Mouse (Mus musculus) ovary, adult 18-20 months (tissue): ENCODE data around the gene Atpaf1.
A peak's percentile ranks its signal among the peaks of the same experiment; 100 is the strongest.

Experiments
- DNase-seq: peaks from one replicate; pipeline ENCODE4 v3.0.0; 2022; ENCODE audit warnings: low spot score, mixed read lengths

Atpaf1 gene

DNA sequence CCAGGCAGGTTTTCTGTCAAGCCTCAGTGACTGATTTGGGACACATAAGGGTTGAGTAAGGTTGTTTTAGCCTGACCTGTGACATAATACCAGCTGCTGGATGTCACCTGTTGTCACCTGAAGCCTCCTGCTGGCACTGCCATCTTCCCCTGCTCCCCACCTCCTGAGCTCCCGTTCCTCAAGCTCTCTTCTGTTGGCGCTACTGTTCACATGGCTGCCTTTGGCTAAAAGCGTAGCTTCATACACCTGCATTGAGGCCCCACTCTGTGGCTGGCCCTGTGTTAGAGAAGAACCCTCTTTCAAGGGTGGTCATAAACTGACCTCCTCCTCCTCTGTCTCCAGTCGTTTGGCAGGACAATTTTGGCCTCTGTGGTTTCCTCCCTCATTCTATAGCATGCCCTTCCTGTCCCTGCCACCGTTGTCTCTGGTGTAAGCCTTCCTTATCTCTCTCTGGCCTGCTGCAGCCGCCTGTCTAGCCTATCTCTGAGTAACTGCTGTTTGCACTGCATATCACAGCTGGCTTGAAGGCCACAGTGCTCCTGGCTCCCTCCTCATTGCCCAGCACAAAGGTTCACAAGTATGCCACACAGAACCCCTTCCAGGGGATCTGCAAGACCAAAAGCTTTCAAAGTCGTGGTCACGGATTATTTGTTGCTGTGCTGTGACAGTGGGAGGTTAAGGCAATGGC is 64.5 kb downstream of the Atpaf1 start:
- DNase-seq, result peak; percentile 10

DNA sequence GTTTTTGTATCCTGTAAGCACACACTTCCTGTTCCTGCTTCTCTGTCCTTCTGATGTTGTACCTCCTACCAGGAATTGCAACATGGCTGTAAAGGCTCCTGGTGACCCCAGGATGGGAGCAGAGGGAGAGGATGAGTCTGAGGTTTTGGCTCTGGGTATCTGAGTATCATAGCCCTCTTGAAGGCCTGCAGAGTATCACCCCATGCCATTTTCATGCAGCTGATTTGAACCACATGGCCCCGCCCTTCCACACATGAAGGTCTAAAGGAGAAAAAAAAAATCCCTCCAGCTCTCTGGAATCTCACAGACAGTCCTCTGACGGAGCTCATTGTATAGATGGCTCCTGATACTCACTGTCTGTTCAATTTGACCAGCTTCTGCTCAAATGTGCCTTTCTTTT is 65.5 kb downstream of the Atpaf1 start:
- no peak for DNase-seq

DNA sequence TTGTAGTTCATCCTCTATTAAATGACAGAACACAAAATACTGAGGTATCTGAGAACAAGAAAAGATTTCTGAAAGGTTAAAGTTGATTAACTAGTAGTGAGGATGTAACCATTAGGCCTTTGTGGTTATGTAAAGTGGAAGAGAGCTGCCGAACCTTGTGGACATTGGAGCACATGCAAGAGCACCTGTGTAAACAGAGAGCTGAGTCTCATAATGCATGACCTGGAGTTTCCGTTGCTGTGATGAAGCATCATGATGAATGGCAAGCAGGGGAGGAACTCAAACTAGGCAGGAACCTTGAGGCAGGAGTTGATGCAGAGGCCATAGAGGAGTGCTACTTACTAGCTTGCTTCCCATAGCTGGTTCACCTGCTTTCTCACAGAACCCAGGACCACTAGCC is 66.0 kb downstream of the Atpaf1 start:
- DNase-seq, result no peak

DNA sequence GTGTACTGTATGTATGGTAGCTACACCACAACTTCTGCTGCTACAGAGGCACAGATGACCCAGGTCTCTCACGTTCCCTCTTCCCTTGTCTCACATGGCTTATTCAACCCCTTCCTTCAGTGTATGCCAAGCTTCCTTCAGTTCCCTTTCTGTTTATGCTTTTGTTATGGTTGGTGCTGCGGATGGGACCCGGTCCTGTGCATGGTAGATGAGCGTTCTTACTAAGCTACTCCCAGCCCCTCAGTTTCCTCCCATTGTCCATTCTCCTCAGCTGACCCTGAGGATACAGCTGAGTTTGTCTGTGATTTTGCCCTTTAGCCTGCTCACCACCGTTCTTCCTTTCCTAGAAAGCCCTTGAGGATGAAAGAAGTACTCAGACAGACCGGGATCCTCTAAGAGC is 67.0 kb downstream of the Atpaf1 start:
- no peak for DNase-seq

DNA sequence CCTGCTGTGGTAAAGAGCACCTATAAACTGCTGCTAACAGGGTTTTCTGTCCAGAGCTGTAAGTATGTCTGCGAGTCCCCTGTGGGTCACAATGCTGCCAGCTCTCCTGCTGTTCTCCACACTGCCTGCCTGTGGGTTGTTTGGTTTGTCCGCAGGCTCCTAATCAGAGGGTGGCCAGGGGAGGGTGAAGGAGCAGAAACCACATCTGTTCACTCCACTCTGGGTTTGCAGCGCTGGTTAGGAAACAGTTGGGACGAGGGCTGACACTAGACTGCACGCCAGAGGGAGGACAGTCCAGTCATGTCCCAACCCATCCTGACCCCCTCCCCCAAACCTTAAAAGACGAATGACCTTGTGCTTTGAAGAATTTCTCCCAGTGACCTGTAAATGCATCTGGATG is 70.5 kb downstream of the Atpaf1 start:
- no peak for DNase-seq

DNA sequence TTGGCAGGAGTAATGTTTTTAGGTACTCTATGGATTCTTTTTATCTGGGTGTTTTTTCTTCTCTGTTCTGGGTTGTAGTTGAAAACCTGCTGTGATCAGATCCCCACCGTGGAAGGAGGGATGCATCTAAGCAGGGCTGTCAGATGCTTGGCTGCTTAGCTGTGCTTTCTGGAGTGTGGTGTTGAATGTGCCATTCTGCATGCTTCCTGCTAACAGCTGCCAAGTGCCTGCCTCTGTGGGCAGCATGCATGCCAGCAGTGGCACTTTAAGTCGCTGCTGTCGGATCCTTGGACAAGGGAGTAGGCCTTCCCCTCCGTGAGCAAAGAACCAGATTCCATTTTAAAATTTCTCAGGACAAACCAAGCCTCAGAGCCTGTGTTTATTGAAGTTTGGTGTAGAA is 71.0 kb downstream of the Atpaf1 start:
- no peak for DNase-seq

DNA sequence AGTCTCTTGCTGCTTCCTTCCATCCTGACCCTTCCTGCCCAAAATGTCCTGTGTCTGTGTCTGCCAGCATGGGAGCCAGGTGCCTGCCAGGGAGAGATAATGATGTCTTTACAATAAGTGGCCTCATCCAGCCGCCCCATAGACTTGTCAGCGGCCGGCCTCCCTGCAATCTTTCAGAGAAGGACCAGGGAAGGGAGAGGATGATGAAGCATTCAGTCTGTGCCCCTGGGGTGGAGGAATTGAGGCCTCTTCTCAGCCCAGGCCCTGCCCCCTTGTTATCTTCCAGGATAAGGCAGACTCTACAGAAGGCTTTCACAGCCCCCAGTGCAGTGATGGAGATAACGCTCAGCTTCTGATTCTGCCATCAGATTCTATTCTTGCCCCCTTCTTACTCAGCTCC is 71.7 kb downstream of the Atpaf1 start:
- DNase-seq, result no peak

DNA sequence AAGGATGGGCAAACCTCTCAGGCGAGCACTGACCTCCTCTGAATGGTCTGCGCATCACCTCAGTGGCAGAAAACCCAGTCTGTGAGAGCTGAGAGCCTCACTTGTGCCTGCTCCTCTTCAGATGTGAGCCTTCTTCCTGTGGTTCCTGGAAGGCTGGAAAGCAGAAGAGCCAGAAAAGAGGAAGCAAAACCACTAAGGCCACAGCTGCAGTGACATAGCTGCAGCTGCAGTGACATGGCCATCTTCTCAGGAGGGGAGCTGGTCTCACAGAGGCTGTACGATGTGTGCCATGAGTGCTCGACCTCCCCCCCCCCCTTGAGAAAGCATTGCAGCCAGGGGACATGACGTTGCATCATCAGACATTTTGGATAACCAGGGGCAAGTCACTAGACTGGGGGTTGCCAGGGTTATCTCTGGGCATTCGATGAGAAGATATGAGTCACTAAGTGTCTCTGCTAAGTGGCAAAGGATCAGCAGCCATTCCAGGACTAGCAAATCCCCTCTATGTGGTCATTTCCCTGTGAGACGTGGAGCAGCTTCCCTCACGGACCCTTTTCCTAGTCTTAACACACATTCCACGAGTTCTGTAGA is 72.8 kb downstream of the Atpaf1 start:
- no peak for DNase-seq

DNA sequence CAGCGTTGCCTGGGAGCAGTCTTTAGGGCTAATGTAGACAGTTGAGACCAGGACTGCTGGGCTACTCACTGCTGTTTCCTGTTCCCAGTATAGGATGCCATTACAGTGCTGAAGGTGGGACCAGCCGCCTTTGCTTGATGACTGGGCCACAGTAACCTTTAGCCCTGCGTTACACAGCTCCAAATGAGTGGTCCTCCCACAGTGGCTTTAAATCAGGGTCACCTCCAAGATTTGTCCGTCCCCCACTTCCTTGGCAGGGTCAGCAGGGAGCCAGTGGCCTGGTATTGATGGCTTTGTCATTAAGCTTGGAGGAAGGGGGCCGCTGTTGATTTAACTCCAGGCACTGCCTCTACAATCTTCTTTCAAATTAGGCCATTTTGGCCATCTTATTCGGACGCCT is 78.7 kb downstream of the Atpaf1 start:
- DNase-seq, result no peak

DNA sequence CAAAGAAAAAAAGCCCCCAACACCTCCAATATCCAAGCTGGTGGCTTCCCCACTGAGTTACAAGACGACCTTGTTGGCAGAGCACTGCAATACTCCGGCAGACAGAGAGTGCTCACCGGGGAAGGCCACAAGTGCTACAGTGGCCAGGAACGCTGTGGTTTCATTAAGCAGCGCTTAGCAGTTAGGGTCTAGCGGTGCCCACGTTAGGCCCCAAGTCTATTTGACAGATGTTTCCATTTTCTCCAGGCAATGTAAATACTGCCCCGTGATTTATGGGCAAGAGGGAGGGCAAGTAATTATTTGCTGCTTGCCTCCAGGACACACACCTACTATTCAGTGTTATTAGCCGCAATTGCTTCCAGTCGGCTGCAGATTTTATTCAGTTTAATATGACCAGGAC is 79.3 kb downstream of the Atpaf1 start:
- no peak for DNase-seq
